Mouse (Mus musculus): ENCODE results near the gene Lsm7.
A peak's percentile ranks its signal among the peaks of the same experiment; 100 is the strongest.

The Lsm7 gene

DNA sequence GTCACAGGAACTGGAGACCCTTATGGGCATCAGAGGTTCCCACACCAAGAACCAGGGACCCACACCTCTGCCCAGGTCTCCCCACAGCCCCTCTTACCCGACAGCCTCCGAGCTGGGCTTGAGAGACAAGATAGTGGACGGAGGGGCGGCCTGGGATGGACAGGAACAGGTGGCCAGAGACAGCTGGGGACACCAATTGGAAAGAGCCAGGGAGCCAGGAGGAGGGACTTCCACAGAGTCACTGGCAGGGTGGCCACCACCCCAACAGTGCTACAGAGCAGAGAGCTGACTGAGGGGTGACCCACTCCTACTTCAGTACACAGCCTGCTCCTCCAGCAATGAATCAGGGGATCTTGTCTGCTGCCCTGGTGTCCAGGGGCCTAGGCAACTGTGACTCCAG is 41.6 kb downstream of the Lsm7 start, which contains the start of gene Jsrp1:
TSS of gene Jsrp1 (minus strand) at position 133 of the 400 bp plus-strand sequence.
- no peak for DNase-seq (ENCODE audit: low read depth)

DNA sequence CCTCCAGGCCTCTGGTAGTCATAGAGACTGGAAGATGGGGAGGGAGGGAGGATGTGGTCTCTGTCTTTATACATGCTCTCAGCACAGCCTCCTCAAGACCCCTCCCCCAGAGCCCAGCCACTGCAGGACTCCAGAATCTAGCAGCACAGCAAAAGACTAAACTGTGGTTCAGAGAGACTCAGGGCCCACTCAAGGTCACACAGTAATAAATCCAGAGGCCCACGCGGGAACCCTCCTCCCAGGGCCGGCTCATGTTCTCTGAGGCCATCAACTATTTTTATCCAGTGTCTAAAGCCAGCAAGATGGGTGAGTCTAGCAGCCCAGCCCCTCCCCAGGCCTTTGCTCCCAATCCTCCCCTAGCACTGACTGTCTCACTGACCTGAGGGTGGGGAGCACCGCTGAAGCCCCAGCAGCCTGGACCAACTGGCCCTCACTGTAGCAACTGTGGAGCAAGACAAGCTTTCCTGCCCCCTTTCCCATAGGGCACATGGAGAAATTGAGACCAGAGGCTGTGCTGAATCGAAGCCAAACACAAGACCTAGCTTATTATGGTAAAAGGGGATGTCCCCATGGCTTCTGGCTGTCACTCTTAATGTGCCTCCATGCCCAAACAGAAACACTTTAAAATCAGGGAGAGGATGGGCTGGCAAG is 42.5 kb downstream of the Lsm7 start:
- DNase-seq (ENCODE audit: low read depth), result no peak

DNA sequence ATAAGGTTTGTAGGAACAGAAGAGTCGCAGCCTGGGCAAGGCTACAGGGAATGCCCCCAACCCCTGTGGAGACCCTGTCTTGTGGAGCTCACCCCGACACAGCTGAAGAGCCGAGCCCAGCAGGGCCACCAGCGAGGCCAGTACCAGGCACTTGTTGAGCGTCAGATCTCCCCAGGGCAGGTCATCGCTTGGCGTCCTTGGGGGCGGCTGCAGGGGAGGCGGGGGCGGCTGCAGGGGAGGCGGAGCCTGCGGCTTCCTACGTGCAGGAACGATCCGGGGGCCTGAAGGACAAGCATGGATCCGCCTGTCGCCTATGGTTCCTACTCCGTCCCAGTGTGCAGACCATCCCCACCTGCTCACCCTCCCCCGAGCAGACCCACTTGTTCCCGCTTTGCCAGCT is 44.9 kb downstream of the Lsm7 start:
- no peak for DNase-seq (ENCODE audit: low read depth)

GRCm38 (mm10) chr10:80808985-80809632 is 45.9 kb downstream of the Lsm7 start:
- DNase-seq (ENCODE audit: low read depth), result no peak

- no peak for DNase-seq (ENCODE audit: low read depth)
Measured at GRCm38 (mm10) chr10:80808099-80808984, 46.7 kb downstream of the Lsm7 start.

- DNase-seq (ENCODE audit: low read depth), result peak; percentile 65
Measured at GRCm38 (mm10) chr10:80807057-80807627, 47.9 kb downstream of the Lsm7 start.

DNA sequence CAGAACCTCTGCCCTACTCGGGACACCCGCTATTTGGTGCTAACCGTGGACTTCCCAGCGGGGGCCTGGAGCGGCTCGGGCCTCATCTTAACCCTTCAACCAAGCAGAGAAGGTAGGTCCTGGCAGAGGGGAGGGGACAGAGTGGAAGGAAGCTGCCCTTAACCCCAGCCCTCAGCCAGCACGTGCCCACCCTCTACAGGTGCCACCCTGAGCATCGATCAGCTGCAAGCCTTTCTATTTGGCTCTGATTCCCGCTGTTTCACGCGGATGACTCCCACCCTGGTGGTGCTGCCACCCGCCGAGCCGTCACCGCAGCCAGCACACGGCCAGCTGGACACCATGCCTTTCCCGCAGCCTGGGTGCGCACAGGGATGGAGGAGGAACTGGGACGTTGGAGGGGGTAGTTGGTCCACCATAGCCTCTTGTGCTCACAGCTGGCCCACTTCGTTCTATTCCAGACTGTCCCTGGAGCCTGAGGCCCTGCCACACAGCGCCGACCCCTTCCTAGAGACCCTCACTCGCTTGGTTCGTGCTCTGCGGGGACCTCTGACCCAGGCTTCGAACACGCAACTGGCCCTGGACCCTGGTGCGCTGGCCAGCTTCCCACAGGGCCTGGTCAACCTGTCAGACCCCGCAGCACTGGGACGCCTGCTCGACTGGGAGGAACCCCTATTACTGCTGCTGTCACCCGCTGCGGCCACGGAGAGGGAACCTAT is 48.5 kb downstream of the Lsm7 start:
- no peak for DNase-seq (ENCODE audit: low read depth)

GRCm38 (mm10) chr10:80805925-80806324 is 49.1 kb downstream of the Lsm7 start:
- peak; percentile 78 for DNase-seq (ENCODE audit: low read depth)

GRCm38 (mm10) chr10:80805322-80805721 is 49.7 kb downstream of the Lsm7 start:
- DNase-seq (ENCODE audit: low read depth), result no peak

DNA sequence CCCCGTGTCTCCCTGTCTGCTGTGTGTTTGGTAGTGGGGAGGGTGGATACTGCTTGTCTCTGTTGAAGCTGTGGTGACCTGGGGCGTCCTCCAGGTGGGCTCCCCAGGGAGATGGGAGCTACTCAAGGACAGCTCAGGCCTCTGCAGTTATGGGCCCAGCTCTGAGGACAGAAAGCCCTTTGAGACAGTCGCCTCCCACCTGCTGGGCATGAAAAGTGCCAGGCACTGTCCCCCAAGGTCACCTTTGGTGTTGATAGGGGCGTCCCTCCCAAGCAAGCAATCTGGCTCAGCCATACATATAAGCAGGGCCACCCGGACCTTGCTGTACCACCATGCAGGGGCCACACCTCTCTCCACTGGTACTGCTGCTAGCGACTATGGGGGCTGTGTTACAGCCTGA is 50.1 kb downstream of the Lsm7 start, which contains the start of gene Amh:
TSS of gene Amh (plus strand) at position 328 of the 400 bp plus-strand sequence.
- no peak for DNase-seq (ENCODE audit: low read depth)

GRCm38 (mm10) chr10:80804340-80804739 is 50.7 kb downstream of the Lsm7 start:
- DNase-seq (ENCODE audit: low read depth), result no peak

DNA sequence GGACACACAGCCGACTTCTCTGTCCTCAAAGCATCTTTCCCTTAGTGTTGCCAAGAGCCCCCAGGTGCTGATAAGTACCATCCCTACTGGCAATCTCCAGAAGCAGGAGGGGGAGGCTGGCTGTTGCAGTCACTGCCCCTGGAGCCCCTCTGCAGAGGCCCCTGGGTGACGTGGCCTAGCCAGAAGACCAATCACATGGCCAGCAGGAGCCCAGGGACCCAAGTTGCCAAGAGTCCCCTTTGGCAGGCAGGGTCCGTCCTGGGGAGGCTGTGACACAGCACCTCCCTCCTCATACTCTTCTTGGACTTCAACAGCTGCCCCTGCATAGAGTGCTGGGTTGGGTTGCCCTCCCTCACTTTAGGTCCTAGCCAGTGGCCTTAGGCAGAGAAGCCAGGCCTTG is 52.0 kb downstream of the Lsm7 start:
- no peak for DNase-seq (ENCODE audit: low read depth)

Data from naive thymus-derived CD4-positive, alpha-beta T cell, adult 2 months (primary cell).